Mouse (Mus musculus): Measurements from ENCODE around the gene Csmd2.
"Not testable (repeated sequence)": the region's sequence is repeated elsewhere in the genome, so short reads cannot be mapped to it uniquely, and the experiment has no call there.

The Csmd2 gene

GRCm38 (mm10) chr4:128489521-128490100, 502.0 kb downstream of the Csmd2 start:
- no peak for DNase-seq (ENCODE audit: low read depth, low spot score)

DNA sequence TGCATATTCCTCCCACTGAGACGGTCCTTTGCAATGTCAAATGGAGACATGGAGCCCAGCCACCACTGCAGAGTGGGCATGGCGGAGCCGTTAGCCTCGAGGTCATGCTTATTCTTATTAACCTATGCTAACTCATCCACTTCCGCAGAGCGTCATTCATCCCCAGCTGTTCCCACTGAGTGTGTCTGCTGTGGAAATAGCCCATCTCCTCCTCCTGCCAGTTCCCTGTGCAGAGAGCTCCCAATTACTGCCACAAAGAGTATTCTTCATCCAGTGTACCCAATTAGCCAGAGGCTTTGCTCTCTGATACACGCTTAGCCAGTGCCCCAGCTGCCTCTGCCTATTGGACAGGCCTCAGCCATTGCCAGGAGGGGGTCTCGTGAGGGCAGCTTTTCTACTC, 504.4 kb downstream of the Csmd2 start:
- DNase-seq (ENCODE audit: low read depth, low spot score): peak; percentile 21

GRCm38 (mm10) chr4:128499980-128500379, 512.3 kb downstream of the Csmd2 start:
- no peak for DNase-seq (ENCODE audit: low read depth, low spot score)

- DNase-seq (ENCODE audit: low read depth, low spot score): no peak
Observed at GRCm38 (mm10) chr4:128506878-128507277, 519.2 kb downstream of the Csmd2 start.

GRCm38 (mm10) chr4:128509885-128510284, 522.2 kb downstream of the Csmd2 start:
- DNase-seq (ENCODE audit: low read depth, low spot score): no peak

DNA sequence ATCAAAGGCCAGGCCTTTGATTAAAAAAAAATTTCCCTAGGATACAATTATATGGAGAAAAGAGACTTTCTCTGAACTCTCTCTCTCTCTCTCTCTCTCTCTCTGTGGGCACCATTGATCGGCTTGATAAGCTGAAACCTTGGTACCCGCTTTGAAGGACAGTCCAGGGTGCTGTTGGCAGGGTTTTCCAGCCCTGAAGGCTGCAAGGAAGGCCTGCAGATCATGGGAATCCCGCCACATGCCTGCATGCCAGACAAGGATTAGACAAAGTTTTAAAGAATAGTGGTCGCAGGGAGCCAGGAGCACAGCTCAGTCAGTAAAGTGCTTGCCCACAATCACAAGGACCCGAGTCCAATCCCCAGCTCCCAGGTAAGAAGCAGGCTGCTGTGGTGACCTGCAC, 526.8 kb downstream of the Csmd2 start:
- DNase-seq (ENCODE audit: low read depth, low spot score): no peak

DNA sequence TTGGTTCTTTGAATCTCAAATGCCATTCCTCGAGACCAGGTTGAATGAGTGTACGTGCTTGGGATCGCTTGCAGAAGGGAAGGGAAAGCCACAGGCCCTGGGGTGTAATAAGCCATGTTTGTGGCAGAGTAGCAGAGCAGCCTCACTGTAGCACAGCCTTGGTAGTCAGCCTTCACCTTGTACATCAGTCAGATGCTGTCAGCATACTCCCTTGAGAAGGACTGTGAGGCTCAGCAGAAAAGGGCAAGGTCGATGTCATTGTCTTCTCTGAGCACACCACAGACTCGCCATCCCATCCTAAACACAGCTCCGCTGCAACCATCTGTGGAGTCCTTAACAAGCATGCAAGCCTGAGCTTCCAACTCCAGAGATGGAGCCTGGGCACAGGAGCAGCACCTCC, 533.6 kb downstream of the Csmd2 start:
- no peak for DNase-seq (ENCODE audit: low read depth, low spot score)

GRCm38 (mm10) chr4:128543378-128543777, 555.7 kb downstream of the Csmd2 start:
- DNase-seq (ENCODE audit: low read depth, low spot score): no peak

DNA sequence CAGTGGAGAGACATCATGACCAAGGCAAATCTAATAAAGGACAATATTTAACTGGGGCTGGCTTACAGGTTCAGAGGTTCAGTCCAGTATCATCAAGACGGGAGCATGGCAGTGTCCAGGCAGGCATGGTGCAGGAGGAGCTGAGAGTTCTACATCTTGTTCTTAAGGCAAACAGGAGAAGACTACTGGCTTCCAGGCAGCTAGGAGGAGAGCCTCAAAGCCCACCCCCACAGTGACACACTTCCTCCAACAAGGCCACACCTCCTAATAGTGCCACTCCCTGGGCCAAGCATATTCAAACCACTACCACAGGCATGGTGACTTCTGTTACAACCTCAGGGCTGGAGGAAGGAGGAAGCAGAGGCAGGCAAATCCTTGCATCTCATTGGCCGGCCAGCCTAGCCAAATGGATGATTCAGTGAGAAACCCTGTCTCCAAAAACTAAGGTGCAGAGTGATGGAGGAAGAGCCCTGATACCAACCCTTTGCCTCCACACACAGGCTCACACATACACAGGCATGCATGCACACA, 556.4 kb downstream of the Csmd2 start:
- DNase-seq (ENCODE audit: low read depth, low spot score): not testable (repeated sequence)

DNA sequence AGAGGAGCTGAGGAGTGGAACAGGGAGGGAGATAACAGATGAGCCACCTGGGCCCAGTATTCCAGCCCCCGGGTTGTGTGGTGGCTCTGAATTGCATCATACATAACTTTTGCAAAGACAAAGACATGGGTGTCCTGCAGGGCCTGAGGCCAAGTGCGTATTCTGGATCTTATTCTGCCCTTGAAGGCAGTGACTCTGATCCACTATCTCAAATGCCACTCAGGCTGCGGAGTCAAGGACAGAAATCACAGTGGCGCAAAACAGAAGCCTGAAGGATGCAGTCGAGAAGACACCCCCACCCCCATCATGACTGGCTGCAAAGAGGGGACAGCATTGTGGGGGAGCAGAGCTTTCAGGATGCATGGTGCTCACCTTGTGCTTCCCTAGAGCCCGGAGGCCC, 563.1 kb downstream of the Csmd2 start:
- no peak for DNase-seq (ENCODE audit: low read depth, low spot score)

DNA sequence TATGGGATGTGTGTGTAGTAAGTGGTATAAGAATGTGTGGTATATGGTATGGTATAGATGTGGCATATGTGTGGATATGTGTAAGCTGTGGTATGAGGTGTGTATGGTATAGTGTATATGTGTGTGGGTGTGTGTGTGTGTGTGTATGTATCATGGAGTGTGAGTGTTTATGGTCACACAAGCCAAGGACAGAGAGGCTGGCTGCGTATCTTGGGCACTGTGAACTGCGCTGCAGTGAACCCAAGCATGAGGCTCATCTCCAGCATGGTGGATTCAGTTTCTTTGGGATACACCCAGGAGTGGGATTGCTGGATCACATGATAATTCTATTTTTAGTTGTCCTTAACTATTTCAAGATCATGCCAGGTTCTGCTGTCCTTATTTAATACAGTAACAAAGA, 566.5 kb downstream of the Csmd2 start:
- no peak for DNase-seq (ENCODE audit: low read depth, low spot score)

DNA sequence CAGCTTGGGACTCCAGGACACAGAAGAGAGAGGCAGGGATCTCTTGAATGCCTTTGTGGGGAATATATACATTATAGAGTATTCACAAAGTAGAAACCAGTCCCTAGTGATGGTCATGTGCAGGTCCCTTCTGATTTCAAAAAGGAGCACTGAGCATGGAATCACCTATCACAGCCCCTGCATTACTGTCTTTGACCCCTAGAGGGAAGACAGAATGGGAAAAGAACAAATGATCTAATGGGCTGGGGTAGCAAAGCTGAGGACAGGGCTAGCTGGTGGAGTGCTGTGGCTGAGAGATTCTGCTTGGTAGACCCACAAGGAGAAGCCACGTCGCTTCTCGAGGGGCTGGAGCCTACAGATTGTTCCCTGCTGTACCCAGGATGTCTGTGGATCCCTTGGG, 572.7 kb downstream of the Csmd2 start:
- no peak for DNase-seq (ENCODE audit: low read depth, low spot score)

GRCm38 (mm10) chr4:128575811-128576210, 588.2 kb downstream of the Csmd2 start:
- DNase-seq (ENCODE audit: low read depth, low spot score): no peak

DNA sequence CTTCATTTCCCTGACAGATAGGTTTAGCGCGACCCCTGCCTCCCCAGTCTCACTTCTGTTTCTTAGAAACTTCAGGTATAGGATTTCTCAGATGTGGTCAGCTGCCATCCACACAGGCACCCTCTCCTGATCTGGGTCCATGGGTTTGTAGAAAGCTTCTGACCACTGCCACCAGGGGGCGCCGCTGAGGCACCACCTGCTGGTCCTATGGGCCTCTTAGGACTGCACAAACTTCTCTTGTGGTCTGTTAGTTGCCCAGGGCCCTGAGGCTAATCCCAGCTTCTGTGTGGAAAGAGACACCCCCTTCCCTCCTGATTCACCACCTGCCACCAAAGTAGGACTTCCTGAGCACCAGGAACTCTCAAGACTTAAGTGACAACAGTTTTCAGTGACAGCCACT, 591.5 kb downstream of the Csmd2 start:
- no peak for DNase-seq (ENCODE audit: low read depth, low spot score)

GRCm38 (mm10) chr4:128593286-128593685, 605.6 kb downstream of the Csmd2 start:
- DNase-seq (ENCODE audit: low read depth, low spot score): no peak

- DNase-seq (ENCODE audit: low read depth, low spot score): no peak
Observed at GRCm38 (mm10) chr4:128594062-128594461, 606.4 kb downstream of the Csmd2 start.

- DNase-seq (ENCODE audit: low read depth, low spot score): no peak
Observed at GRCm38 (mm10) chr4:128597801-128598560, 610.3 kb downstream of the Csmd2 start.

DNA sequence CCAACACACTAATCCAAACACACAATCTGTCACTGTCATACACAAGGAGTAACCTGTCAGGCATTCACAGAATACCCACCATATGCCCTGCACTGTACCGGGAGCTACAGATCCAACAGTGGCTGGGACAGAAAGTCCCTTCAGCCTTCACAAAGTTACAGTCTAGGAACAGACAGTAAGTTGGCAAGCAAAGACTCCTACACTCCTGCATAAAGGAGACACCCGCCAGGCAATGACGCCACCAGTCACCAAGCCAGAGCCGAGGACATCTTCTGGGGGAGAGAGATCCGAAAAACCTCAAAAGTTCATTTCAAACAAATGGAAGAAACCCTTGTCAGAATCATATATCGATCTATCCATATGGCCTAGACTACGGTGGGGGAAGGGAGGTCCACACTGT, 618.9 kb downstream of the Csmd2 start:
- DNase-seq (ENCODE audit: low read depth, low spot score): no peak

- DNase-seq (ENCODE audit: low read depth, low spot score): no peak
Observed at GRCm38 (mm10) chr4:128607661-128608060, 620.0 kb downstream of the Csmd2 start.

- DNase-seq (ENCODE audit: low read depth, low spot score): no peak
Observed at GRCm38 (mm10) chr4:128609276-128609924, 621.7 kb downstream of the Csmd2 start.

DNA sequence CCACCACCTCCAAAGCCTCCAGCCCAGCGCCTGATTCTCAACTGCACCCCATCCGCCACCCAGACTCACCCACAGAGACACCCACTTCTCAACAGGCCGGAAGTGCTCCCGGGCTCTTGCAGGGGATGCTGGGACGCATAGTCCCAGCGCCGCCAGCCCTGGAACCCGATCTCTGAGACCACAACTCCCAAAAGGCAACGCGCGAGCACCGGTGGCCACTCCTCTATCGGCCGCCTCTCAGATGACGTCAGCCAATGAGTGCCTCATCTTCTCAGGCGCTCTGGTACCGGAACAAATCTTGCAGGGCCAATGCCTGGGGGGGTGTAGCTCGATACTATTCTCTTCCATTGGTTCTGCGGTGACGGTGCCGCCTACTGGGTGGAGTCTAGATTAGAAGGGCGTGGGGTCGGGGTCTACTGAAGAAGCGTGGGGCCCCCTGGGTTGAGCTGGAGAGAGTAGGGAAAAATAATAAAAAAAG, 622.3 kb downstream of the Csmd2 start, which contains the start of gene Zscan20:
Gene Zscan20, minus strand, starts transcription at position 174 of the 478 bp plus-strand sequence.
- peak; percentile 91 for DNase-seq (ENCODE audit: low read depth, low spot score)

GRCm38 (mm10) chr4:128610706-128611105, 623.0 kb downstream of the Csmd2 start:
- no peak for DNase-seq (ENCODE audit: low read depth, low spot score)
